Comparison of ENCODE assay signal across 23 mouse cellular contexts in the genomic region with DNA sequence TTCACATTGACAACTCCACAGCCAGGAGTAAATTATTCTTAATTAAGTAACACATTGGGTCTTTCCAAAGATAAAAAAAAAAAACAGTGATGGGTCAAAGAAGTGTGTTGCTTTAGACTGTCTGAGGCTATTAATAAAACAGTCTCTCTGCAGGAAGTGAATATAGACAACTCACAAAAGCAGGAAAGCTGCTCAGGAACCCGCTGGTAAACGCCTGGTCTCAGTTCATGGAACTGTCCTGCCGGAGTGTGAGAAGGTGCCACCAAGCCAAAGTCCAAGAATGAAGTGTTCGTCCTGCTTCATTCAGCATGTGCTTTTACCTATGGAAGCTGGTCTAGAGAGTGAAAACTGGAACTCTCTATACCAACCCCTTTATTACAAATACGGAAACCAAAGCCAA.
DNase-seq lines count a peak whose midpoint lies in the region; ATAC-seq and TF ChIP-seq lines count a peak whose summit lies in the region.
"Had no signal": no experiment of that assay in that cellular context is flagged by ENCODE, and none has a peak within 500 bp of the region (broad histone marks: within the 10 kb centered on the region; RNA-seq: fewer than 3 reads in every experiment).

No protein-coding gene starts in this region.

- H3K36me3 ChIP-seq in kidney, adult 2 months (ENCODE audit: control insufficient read depth, insufficient read depth, low read length): no peaks in the 10 kb centered on the region
- peaks cover 18% of the 10 kb centered on the region for H3K36me3 ChIP-seq in megakaryocyte, embryonic 14.5 days (replicated peaks; ENCODE audit: low read length)
- H3K36me3 ChIP-seq: embryonic facial prominence, embryonic 12.5 days; embryonic facial prominence, embryonic 15.5 days; G1E; hindbrain, embryonic 12.5 days; hindbrain, embryonic 15.5 days had no signal

- peak; percentile 20 for DNase-seq in kidney, adult 2 months
- DNase-seq in kidney, adult 9 months: no peak
- DNase-seq in lung, postnatal 25 days (ENCODE audit: low spot score): peak; percentile 24
- no peak for DNase-seq in frontal cortex, postnatal 10 days (ENCODE audit: low spot score in 2 of 2)
- DNase-seq: adrenal gland, postnatal 10 days; adrenal gland, postnatal 36 days; B cell, adult 2 months; cerebellum, adult 18-20 months; cerebellum, adult 9-10 months; cerebellum, postnatal 14 days; forebrain, postnatal 0 days; gastrocnemius, postnatal 25 days had no signal

- peaks cover 4% of the 10 kb centered on the region; the same call in 1 of the 2 replicates for H3K4me1 ChIP-seq in kidney, adult 2 months (ENCODE audit: control insufficient read depth, insufficient read depth, low read length)
- peaks cover 49% of the 10 kb centered on the region for H3K4me1 ChIP-seq in megakaryocyte, embryonic 14.5 days
- H3K4me1 ChIP-seq: hindbrain, embryonic 12.5 days; hindbrain, embryonic 15.5 days had no signal

- WGBS in kidney, adult 2 months: 72% methylated on average over 5 of the region's 5 CpGs

- H3K27me3 ChIP-seq in kidney, adult 2 months (replicated peaks; ENCODE audit: control insufficient read depth, insufficient read depth, low read length): no peaks in the 10 kb centered on the region
- H3K27me3 ChIP-seq in megakaryocyte, embryonic 14.5 days (replicated peaks): no peaks in the 10 kb centered on the region
- H3K27me3 ChIP-seq: CH12.LX; embryonic facial prominence, embryonic 12.5 days; embryonic facial prominence, embryonic 15.5 days; hindbrain, embryonic 12.5 days; hindbrain, embryonic 15.5 days; Patski had no signal

- no peak for ATAC-seq in megakaryocyte, adult 5-6 weeks (ENCODE audit: poor library complexity, severe bottlenecking)
- no peak for ATAC-seq in monocyte, adult 5-6 weeks (replicated peaks; ENCODE audit: insufficient number of reproducible peaks, low FRiP score, low TSS enrichment, poor library complexity, severe bottlenecking)
- ATAC-seq: forebrain, embryonic 14.5 days; forebrain, postnatal 0 days; Patski had no signal

- no peak for TF ChIP-seq CTCF in kidney, adult 2 months (conservative IDR thresholded peaks at IDR 0.05; ENCODE audit: insufficient read depth, insufficient read length, low read depth, low read length)

- no peak overlapping the region for H3K4me3 ChIP-seq in kidney, adult 2 months (ENCODE audit: insufficient read depth, low read depth, low read length)
- peak overlapping the region; percentile 71 for H3K4me3 ChIP-seq in megakaryocyte, embryonic 14.5 days (replicated peaks)
- H3K4me3 ChIP-seq: embryonic facial prominence, embryonic 12.5 days; embryonic facial prominence, embryonic 15.5 days; hindbrain, embryonic 12.5 days; hindbrain, embryonic 15.5 days had no signal

- H3K27ac ChIP-seq in kidney, adult 2 months (ENCODE audit: insufficient read depth, low read depth, low read length): no peak overlapping the region
- H3K27ac ChIP-seq: embryonic facial prominence, embryonic 12.5 days; embryonic facial prominence, embryonic 15.5 days; hindbrain, embryonic 12.5 days; hindbrain, embryonic 15.5 days had no signal

- peaks cover 17% of the 10 kb centered on the region for H3K9me3 ChIP-seq in megakaryocyte, embryonic 14.5 days
- H3K9me3 ChIP-seq: embryonic facial prominence, embryonic 12.5 days; embryonic facial prominence, embryonic 15.5 days had no signal

- TF ChIP-seq POLR2A in kidney, adult 2 months (IDR thresholded peaks at IDR 0.05; ENCODE audit: low read depth, low read length): no peak

Comparison
In these comparisons a context has a peak if more than half of its experiments do, and no peak if none do; other contexts are left out.
1. DNase-seq: peak in kidney, adult 2 months (single experiment) and lung, postnatal 25 days (single experiment); none in kidney, adult 9 months (single experiment) and frontal cortex, postnatal 10 days (0 of 2).